Mouse (Mus musculus): ENCODE measurements around the gene Zfp456. TPM values are rescaled to one million over a fixed set of nuclear protein-coding genes. Genes with fewer than 3 reads are reported as not detected.
"Not testable (repeated sequence)": the region's sequence is repeated elsewhere in the genome, so short reads cannot be mapped to it uniquely, and the experiment has no call there.

Zfp456 gene
- 1 to 10 TPM; 1.3 to 1.7 TPM for total RNA-seq (2021)
- long read RNA-seq, experiment 1, full-length matches to known transcripts = 2 of 2 reads
- long read RNA-seq, experiment 1, partial matches to known transcripts = 0 of 2 reads
- long read RNA-seq, experiment 1, other reads (novel, unspliced or antisense) = 0 of 2 reads
- long read RNA-seq, experiment 2 = 0 reads

GRCm38 (mm10) chr13:67375050-67375911 lies at the start of gene Zfp456, which contains the start of gene Gm28041:
Gene Zfp456 (minus strand): TSS chr13:67375810.
Gene Gm28041 (minus strand): TSS chr13:67375733.
- peak; percentile 76 to 83 for DNase-seq

- not testable (repeated sequence) for DNase-seq
Observed at GRCm38 (mm10) chr13:67422532-67422931, 46.9 kb upstream of the Zfp456 start.

- peak; percentile 43 to 51 for DNase-seq
Observed at GRCm38 (mm10) chr13:67421207-67421857, 45.7 kb upstream of the Zfp456 start, which contains the start of gene Zfp459. Gene Zfp459 (minus strand): TSS chr13:67421418.

GRCm38 (mm10) chr13:67420558-67421206 lies 45.1 kb upstream of the Zfp456 start:
- DNase-seq = no peak

GRCm38 (mm10) chr13:67416811-67417210 lies 41.2 kb upstream of the Zfp456 start:
- DNase-seq = no peak

GRCm38 (mm10) chr13:67415759-67416158 lies 40.1 kb upstream of the Zfp456 start:
- DNase-seq = no peak

GRCm38 (mm10) chr13:67413634-67414033 lies 38.0 kb upstream of the Zfp456 start:
- DNase-seq = peak in 1 of 2 experiments; percentile 2

GRCm38 (mm10) chr13:67399183-67399903 lies 23.7 kb upstream of the Zfp456 start, which contains the start of gene Zfp429:
Gene Zfp429 (minus strand): TSS chr13:67399819.
- peak; percentile 73 to 81 for DNase-seq

GRCm38 (mm10) chr13:67376255-67376654 lies 645 bp upstream of the Zfp456 start:
- not testable (repeated sequence) for DNase-seq

GRCm38 (mm10) chr13:67360131-67360744 lies 15.4 kb downstream of the Zfp456 start, which contains the start of the genes Gm28044 and Zfp953:
Gene Gm28044 (minus strand): TSS chr13:67360536.
Gene Zfp953 (minus strand): TSS chr13:67360605.
- DNase-seq = peak; percentile 90 to 92

- no peak for DNase-seq
Observed at GRCm38 (mm10) chr13:67351854-67352253, 23.8 kb downstream of the Zfp456 start.

GRCm38 (mm10) chr13:67343422-67343821 lies 32.2 kb downstream of the Zfp456 start:
- no peak for DNase-seq

- no peak for DNase-seq
Observed at GRCm38 (mm10) chr13:67332877-67333276, 42.7 kb downstream of the Zfp456 start.

GRCm38 (mm10) chr13:67332019-67332724 lies 43.4 kb downstream of the Zfp456 start, which contains the start of gene Zfp595:
Gene Zfp595 (minus strand): TSS chr13:67332570.
- peak; percentile 86 to 88 for DNase-seq

Other genes starting within 250 kb of the Zfp456 start
- gene Rsl1, start 202.6 kb downstream of the Zfp456 start, total RNA-seq (2021) = 1 to 10 TPM; 5.2 to 6.0 TPM
- gene Zfp455, start 181.3 kb downstream of the Zfp456 start, total RNA-seq (2021) = 1 to 10 TPM; 1.4 to 2.9 TPM
- 1 to 10 TPM; 2.9 to 3.9 TPM for gene Zfp458, start 97.3 kb downstream of the Zfp456 start, total RNA-seq (2021)
- 1 to 10 TPM; 2.4 to 3.7 TPM for gene Zfp457, start 69.3 kb downstream of the Zfp456 start, total RNA-seq (2021)
- gene Zfp595, start 43.2 kb downstream of the Zfp456 start, total RNA-seq (2021) = 1 to 10 TPM; 4.1 to 4.6 TPM
- 1 to 10 TPM; 1.3 to 2.5 TPM for gene Gm28044, start 15.3 kb downstream of the Zfp456 start, total RNA-seq (2021)
- gene Zfp953, start 15.2 kb downstream of the Zfp456 start, total RNA-seq (2021) = 1 to 10 TPM; 2.2 to 2.8 TPM
- gene Gm28041, start 77 bp downstream of the Zfp456 start, total RNA-seq (2021) = 1 to 10 TPM; 2.4 to 3.0 TPM
- gene Zfp429, start 24.0 kb upstream of the Zfp456 start, total RNA-seq (2021) = 1 to 10 TPM; 4.5 to 4.8 TPM
- gene Zfp459, start 45.6 kb upstream of the Zfp456 start, total RNA-seq (2021) = 1 to 10 TPM in 1 of 2 experiments, under 1 TPM in 1; 0.79 to 1.7 TPM
- gene Zfp874a, start 75.8 kb upstream of the Zfp456 start, total RNA-seq (2021) = 10 to 100 TPM; 18.1 to 19.9 TPM
- gene Zfp874b, start 108.4 kb upstream of the Zfp456 start, total RNA-seq (2021) = 10 to 100 TPM; 17.1 to 20.0 TPM
- 10 to 100 TPM in 1 of 2 experiments, 1 to 10 TPM in 1; 7.9 to 10.5 TPM for gene Zfp58, start 124.7 kb upstream of the Zfp456 start, total RNA-seq (2021)
- not detected for gene Gm26965, start 150.3 kb upstream of the Zfp456 start, total RNA-seq (2021)
- 10 to 100 TPM; 22.0 to 23.3 TPM for gene Zfp87, start 150.4 kb upstream of the Zfp456 start, total RNA-seq (2021)
- 10 to 100 TPM in 1 of 2 experiments, 1 to 10 TPM in 1; 8.3 to 10.2 TPM for gene Zfp748, start 178.0 kb upstream of the Zfp456 start, total RNA-seq (2021)
- gene Zfp729b, start 233.9 kb upstream of the Zfp456 start, total RNA-seq (2021) = 1 to 10 TPM; 7.5 to 7.7 TPM

Data from adrenal gland, postnatal 36 days (tissue).